Mouse (Mus musculus): ENCODE results near the gene Sh3bp1.

- TF ChIP-seq CTCF (IDR thresholded peaks at IDR 0.05; ENCODE audit: insufficient read depth, low read depth, low read length), result no peak
- TF ChIP-seq POLR2A (IDR thresholded peaks at IDR 0.05; ENCODE audit: insufficient read depth, low read depth, low read length), result no peak
Measured at GRCm38 (mm10) chr15:78957021-78957420, 57.5 kb downstream of the Sh3bp1 start.

Measured in olfactory bulb, adult 2 months (tissue).